7 mouse cellular contexts compared by ENCODE assay signal in the genomic region with DNA sequence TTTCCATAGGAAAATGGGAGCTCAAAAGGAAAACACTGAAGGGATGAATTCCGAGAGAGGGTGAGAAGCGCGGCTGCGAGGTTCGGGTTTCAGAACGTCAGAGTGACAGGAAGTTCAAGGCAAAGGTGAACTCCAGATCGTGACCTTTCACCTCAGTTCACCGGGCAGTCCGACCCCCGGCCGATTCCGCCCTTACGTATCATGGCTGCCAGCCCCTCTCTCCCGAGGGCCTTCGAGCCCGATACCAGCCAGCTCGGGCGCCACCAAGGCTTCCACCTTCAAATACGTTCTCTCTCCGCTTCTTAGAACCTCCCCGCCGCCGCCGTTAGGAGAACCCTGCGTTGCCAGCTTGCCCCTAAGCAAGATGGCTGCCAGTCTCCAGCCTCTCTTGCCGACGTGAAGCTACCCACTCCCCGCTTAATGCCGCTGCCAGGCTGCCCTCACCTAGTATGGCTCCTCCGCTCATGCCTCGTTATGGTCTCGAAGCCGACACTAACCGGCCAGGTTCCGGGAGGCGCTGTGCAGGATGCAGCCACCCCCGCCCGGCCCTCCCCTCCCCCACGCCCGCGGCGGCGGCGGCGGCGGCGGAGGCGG. TPM values are rescaled to one million over a fixed set of nuclear protein-coding genes. Genes with fewer than 3 reads are reported as not detected.
A peak's percentile ranks its signal among the peaks of the same experiment; 100 is the strongest.
DNase-seq lines count a peak whose midpoint lies in the region; ATAC-seq and TF ChIP-seq lines count a peak whose summit lies in the region.

A gene (plus strand): TSS at position 307 of the 594 bp plus-strand sequence.

- peak within 1 kb of the TSS; percentile 82 for H3K4me2 ChIP-seq in intestine, postnatal 0 days (replicated peaks; ENCODE audit: low read depth)
- H3K4me2 ChIP-seq in midbrain, embryonic 12.5 days (replicated peaks), result peak within 1 kb of the TSS; percentile 78

- H3K4me3 ChIP-seq in embryonic facial prominence, embryonic 10.5 days, result peak within 1 kb of the TSS; percentile 84
- peak within 1 kb of the TSS; percentile 88 for H3K4me3 ChIP-seq in intestine, postnatal 0 days (ENCODE audit: low read depth, low read length)
- peak within 1 kb of the TSS; percentile 88 for H3K4me3 ChIP-seq in midbrain, embryonic 12.5 days
- peak within 1 kb of the TSS; percentile 92 for H3K4me3 ChIP-seq in small intestine, adult 2 months (ENCODE audit: low read depth, low read length)

- TF ChIP-seq POLR2A in small intestine, adult 2 months (IDR thresholded peaks at IDR 0.05; ENCODE audit: low read depth, low read length), result peak; percentile 23

- peaks cover 34% of the 10 kb centered on the region for H3K4me1 ChIP-seq in embryonic facial prominence, embryonic 10.5 days
- H3K4me1 ChIP-seq in intestine, postnatal 0 days (replicated peaks; ENCODE audit: control insufficient read depth, insufficient read depth, low read length), result 0 out of 2 replicates have a peak, but pooled peaks cover 7% of the 10 kb centered on the region
- H3K4me1 ChIP-seq in midbrain, embryonic 12.5 days, result peaks cover 38% of the 10 kb centered on the region
- peaks cover 9% of the 10 kb centered on the region; the same call in 1 of the 2 replicates for H3K4me1 ChIP-seq in small intestine, adult 2 months (ENCODE audit: control insufficient read depth, insufficient read depth, insufficient read length, low read length)

- no peaks in the 10 kb centered on the region for H3K9me3 ChIP-seq in embryonic facial prominence, embryonic 10.5 days
- H3K9me3 ChIP-seq in intestine, postnatal 0 days (ENCODE audit: control insufficient read depth), result no peaks in the 10 kb centered on the region
- H3K9me3 ChIP-seq in midbrain, embryonic 12.5 days, result no peaks in the 10 kb centered on the region

- H3K27me3 ChIP-seq in embryonic facial prominence, embryonic 10.5 days (replicated peaks; ENCODE audit: low read depth, poor library complexity, severe bottlenecking), result no peaks in the 10 kb centered on the region
- H3K27me3 ChIP-seq in intestine, postnatal 0 days (replicated peaks; ENCODE audit: control insufficient read depth, insufficient read depth, low read length), result no peaks in the 10 kb centered on the region
- no peaks in the 10 kb centered on the region for H3K27me3 ChIP-seq in midbrain, embryonic 12.5 days
- H3K27me3 ChIP-seq in small intestine, adult 2 months (ENCODE audit: control insufficient read depth, insufficient read depth, low read length), result no peaks in the 10 kb centered on the region

- ATAC-seq in intestine, postnatal 0 days, result peak; percentile 92
- peak; percentile 95 for ATAC-seq in midbrain, embryonic 12.5 days (ENCODE audit: low FRiP score, low read depth)

- peak; percentile 49 for TF ChIP-seq CTCF in intestine, postnatal 0 days (IDR thresholded peaks at IDR 0.05; ENCODE audit: low read depth)
- no peak for TF ChIP-seq CTCF in small intestine, adult 2 months (IDR thresholded peaks at IDR 0.05; ENCODE audit: extremely low read depth, insufficient read length, insufficient replicate concordance, low read depth, low read length)

- H3K36me3 ChIP-seq in embryonic facial prominence, embryonic 10.5 days (replicated peaks), result peaks cover 20% of the 10 kb centered on the region; the same call in 1 of the 2 replicates
- no peaks in the 10 kb centered on the region for H3K36me3 ChIP-seq in intestine, postnatal 0 days (ENCODE audit: control insufficient read depth, insufficient read depth)
- H3K36me3 ChIP-seq in midbrain, embryonic 12.5 days, result 0 out of 2 replicates have a peak, but pooled peaks cover 3% of the 10 kb centered on the region
- H3K36me3 ChIP-seq in small intestine, adult 2 months (ENCODE audit: control insufficient read depth, insufficient read depth, low read length), result no peaks in the 10 kb centered on the region

- WGBS in embryonic facial prominence, embryonic 10.5 days, result under 1% methylated on average over 48 of the region's 48 CpGs
- under 1% methylated on average over 47 of the region's 48 CpGs for WGBS in intestine, postnatal 0 days
- WGBS in midbrain, embryonic 12.5 days, result under 1% methylated on average over 46 of the region's 48 CpGs
- WGBS in small intestine, adult 2 months, result under 1% methylated on average over 48 of the region's 48 CpGs

- peak; percentile 91 for DNase-seq in adrenal gland, postnatal 10 days
- DNase-seq in embryonic facial prominence, embryonic 10.5 days (ENCODE audit: low spot score), result peak; percentile 93
- no peak for DNase-seq in gonadal fat pad, adult 2 months (ENCODE audit: low read depth)
- peak; percentile 94 for DNase-seq in left cerebral cortex, postnatal 4 days

- H3K9ac ChIP-seq in intestine, postnatal 0 days (ENCODE audit: low read depth, low read length), result peak within 1 kb of the TSS; percentile 95
- H3K9ac ChIP-seq in midbrain, embryonic 12.5 days (replicated peaks), result peak within 1 kb of the TSS; percentile 85

- H3K27ac ChIP-seq in embryonic facial prominence, embryonic 10.5 days (replicated peaks), result peak within 1 kb of the TSS; percentile 100
- peak within 1 kb of the TSS; percentile 99 for H3K27ac ChIP-seq in intestine, postnatal 0 days (ENCODE audit: low read depth, low read length)
- H3K27ac ChIP-seq in midbrain, embryonic 12.5 days (replicated peaks), result peak within 1 kb of the TSS; percentile 98
- peak within 1 kb of the TSS; percentile 99 for H3K27ac ChIP-seq in small intestine, adult 2 months (ENCODE audit: insufficient read depth, low read depth, low read length)

- intact Hi-C loops in left cerebral cortex, postnatal 4 days (cut with DNase I), result no loop called here

RNA-seq across cellular contexts. Expression of the gene that starts here (rescaled TPM):
- 10 to 100 TPM; 33.7 to 35.2 TPM for total RNA-seq in adrenal gland, postnatal 10 days (2021)
- polyA plus RNA-seq in embryonic facial prominence, embryonic 10.5 days (2016; fragmentation: Nextera tagmentation; extraction: Ambion mirVana), result 50.3 and 50.4 TPM in 2 replicates
- polyA plus RNA-seq in gonadal fat pad, adult 2 months (2012; rRNA removed), result 44.4 and 50.1 TPM in 2 replicates
- polyA plus RNA-seq in intestine, postnatal 0 days (2015; fragmentation: Nextera tagmentation; extraction: Ambion mirVana), result 28.1 and 29.9 TPM in 2 replicates
- 10 to 100 TPM; 38.4 to 45.9 TPM for total RNA-seq in left cerebral cortex, postnatal 4 days (2021)
- 49.3 and 51.9 TPM in 2 replicates for polyA plus RNA-seq in midbrain, embryonic 12.5 days (2016; fragmentation: Nextera tagmentation; extraction: Ambion mirVana)
- polyA plus RNA-seq in small intestine, adult 2 months (2012; rRNA removed), result 24.5 and 40.7 TPM in 2 replicates
